Mouse (Mus musculus): ENCODE results near the gene Tspan17.

DNA sequence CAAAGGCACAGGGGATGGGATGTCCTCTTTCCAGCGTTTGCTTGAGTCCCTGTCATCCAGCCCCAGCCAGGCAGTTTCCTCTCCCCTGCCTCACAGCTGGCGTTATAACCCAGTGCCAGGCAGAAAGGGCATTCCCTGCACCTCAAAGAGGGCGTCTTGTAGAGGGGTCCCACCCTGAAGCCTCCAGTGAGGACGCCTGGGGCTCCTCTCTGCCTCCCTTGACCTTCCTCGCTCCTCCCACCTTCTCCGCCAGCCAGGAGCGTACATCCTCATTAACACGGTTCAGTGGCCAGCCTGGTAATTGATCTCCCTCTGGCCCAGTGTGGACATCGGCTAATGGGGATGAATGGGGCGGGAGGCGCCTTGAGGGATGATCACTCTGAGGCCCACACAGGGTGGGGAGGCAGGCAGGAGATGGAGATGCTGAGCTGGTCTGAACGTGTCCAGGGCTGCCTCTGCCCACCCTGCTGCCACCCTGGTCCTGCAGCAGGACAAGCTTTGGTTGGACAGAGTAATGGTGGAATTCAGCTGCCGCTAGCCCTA lies 17.3 kb downstream of the Tspan17 start:
- TF ChIP-seq CTCF (IDR thresholded peaks at IDR 0.05; ENCODE audit: borderline replicate concordance, extremely low read depth, insufficient read depth, insufficient read length) (no peak), POLR2A (IDR thresholded peaks at IDR 0.05; ENCODE audit: borderline replicate concordance, extremely low read depth, insufficient read depth, insufficient read length, poor library complexity, severe bottlenecking) (no peak)
